Mouse (Mus musculus) MEL (cell line): Measurements from ENCODE around the gene Olfr933. TPM values are rescaled to one million over a fixed set of nuclear protein-coding genes. Genes with fewer than 3 reads are reported as not detected.

Experiments used
- DNase-seq: peaks from one replicate; pipeline ENCODE4 v3.0.0; 2011; ENCODE audit warnings: low read depth, low spot score
- H3K27ac ChIP-seq: 2 replicates; pipeline ENCODE4 v1.5.1; 2012; ENCODE audit warnings: low read depth, mild to moderate bottlenecking, control low read depth, low read length, moderate library complexity; ENCODE audit not compliant: control insufficient read depth
- H3K27me3 ChIP-seq, 2 experiments: fragments of 150-350 bp in 1 of 2; sonication (generic) in 1 of 2; 2 replicates each; pipeline ENCODE4 v1.6.1; 2012; ENCODE audit warnings: low read length in 2 of 2, mild to moderate bottlenecking in 2 of 2, improper control_type of control experiment in 1 of 2, moderate library complexity in 1 of 2; ENCODE audit not compliant: insufficient read depth in 2 of 2, control insufficient read depth in 1 of 2
- H3K36me3 ChIP-seq, 2 experiments: 2 replicates each; pipeline ENCODE4 v1.6.1; 2012 to 2014; ENCODE audit warnings: low read length in 2 of 2, improper control_type of control experiment in 1 of 2, inconsistent platforms in 1 of 2, mild to moderate bottlenecking in 1 of 2; ENCODE audit not compliant: insufficient read depth in 2 of 2, control insufficient read depth in 1 of 2
- H3K4me1 ChIP-seq, 2 experiments: fragments of 150-350 bp in 1 of 2; sonication (generic) in 1 of 2; 2 replicates each; pipeline ENCODE4 v1.6.1; 2012; ENCODE audit warnings: low read length in 2 of 2, improper control_type of control experiment in 1 of 2, mild to moderate bottlenecking in 1 of 2; ENCODE audit not compliant: insufficient read depth in 2 of 2, control insufficient read depth in 1 of 2
- H3K4me3 ChIP-seq, 2 experiments: fragments of 150-350 bp in 1 of 2; sonication (generic) in 1 of 2; 2 replicates each; pipeline ENCODE4 v1.5.1; 2012; ENCODE audit warnings: low read depth in 2 of 2, low read length in 2 of 2, mild to moderate bottlenecking in 2 of 2, moderate library complexity in 2 of 2, control low read depth in 1 of 2, improper control_type of control experiment in 1 of 2; ENCODE audit not compliant: control insufficient read depth in 1 of 2, insufficient read depth in 1 of 2
- H3K79me2 ChIP-seq: 2 replicates; pipeline ENCODE4 v1.6.1; 2012; ENCODE audit warnings: mild to moderate bottlenecking, low read length, moderate library complexity; ENCODE audit not compliant: control insufficient read depth, poor library complexity, insufficient read depth
- H3K9ac ChIP-seq: 2 replicates; pipeline ENCODE4 v1.6.1; 2012; ENCODE audit warnings: low read depth, mild to moderate bottlenecking, control low read depth, low read length, moderate library complexity; ENCODE audit not compliant: control insufficient read depth, poor library complexity, severe bottlenecking
- H3K9me3 ChIP-seq: fragments of 150-350 bp; sonication (generic); replicated peaks from 2 replicates; pipeline ENCODE4 v1.6.1; 2012; ENCODE audit warnings: mild to moderate bottlenecking, low read length, improper control_type of control experiment, moderate library complexity; ENCODE audit not compliant: insufficient read depth
- CHD2 ChIP-seq: IDR thresholded peaks from 2 replicates; pipeline ENCODE4 v1.6.1; 2011; ENCODE audit warnings: low read length, improper control_type of control experiment
- CTCF ChIP-seq, 3 experiments: IDR thresholded peaks in 2 of 3; conservative IDR thresholded peaks in 1 of 3; 2 replicates each; pipeline ENCODE4 v1.5.1; 2011 to 2012; ENCODE audit warnings: low read length in 3 of 3, low read depth in 2 of 3, mild to moderate bottlenecking in 2 of 3, improper control_type of control experiment in 1 of 3, inconsistent platforms in 1 of 3, mixed read lengths in 1 of 3, moderate library complexity in 1 of 3; ENCODE audit not compliant: control insufficient read depth in 1 of 3, insufficient read depth in 1 of 3, poor library complexity in 1 of 3, severe bottlenecking in 1 of 3
- ETS1 ChIP-seq: IDR thresholded peaks from 2 replicates; pipeline ENCODE4 v1.6.1; 2012; ENCODE audit warnings: low read depth, mild to moderate bottlenecking, inconsistent platforms, low read length, improper control_type of control experiment, moderate library complexity
- GATA1 ChIP-seq: IDR thresholded peaks from 2 replicates; pipeline ENCODE4 v1.6.1; 2011; ENCODE audit warnings: low read depth, low read length, improper control_type of control experiment
- HCFC1 ChIP-seq: IDR thresholded peaks from 2 replicates; pipeline ENCODE4 v1.6.1; 2012; ENCODE audit warnings: low read depth, mild to moderate bottlenecking, inconsistent platforms, low read length, improper control_type of control experiment, moderate library complexity
- JUND ChIP-seq: IDR thresholded peaks from 2 replicates; pipeline ENCODE4 v1.6.1; 2011; ENCODE audit warnings: low read depth, mild to moderate bottlenecking, improper control_type of control experiment, low read length
- KAT2A ChIP-seq: conservative IDR thresholded peaks from 2 replicates; pipeline ENCODE4 v1.6.1; 2012; ENCODE audit warnings: low read depth, low read length, improper control_type of control experiment, inconsistent platforms
- MAFK ChIP-seq: IDR thresholded peaks from 2 replicates; pipeline ENCODE4 v1.6.1; 2011; ENCODE audit warnings: low read depth, mild to moderate bottlenecking, low read length, improper control_type of control experiment, borderline replicate concordance
- MAX ChIP-seq: IDR thresholded peaks from 2 replicates; pipeline ENCODE4 v1.6.1; 2011; ENCODE audit warnings: low read length, improper control_type of control experiment
- MXI1 ChIP-seq: IDR thresholded peaks from 2 replicates; pipeline ENCODE4 v1.6.1; 2011; ENCODE audit warnings: mild to moderate bottlenecking, low read depth, low read length, improper control_type of control experiment
- NELFE ChIP-seq: IDR thresholded peaks from 2 replicates; pipeline ENCODE4 v1.6.1; 2011; ENCODE audit warnings: low read depth, low read length, improper control_type of control experiment
- NRF1 ChIP-seq: IDR thresholded peaks from 2 replicates; pipeline ENCODE4 v1.6.1; 2014; ENCODE audit warnings: low read depth, mild to moderate bottlenecking, inconsistent platforms, low read length, improper control_type of control experiment, moderate library complexity; ENCODE audit not compliant: poor library complexity, insufficient read depth, severe bottlenecking
- POLR2AphosphoS5 ChIP-seq: IDR thresholded peaks from 2 replicates; pipeline ENCODE4 v1.6.1; 2012; ENCODE audit warnings: low read depth, borderline replicate concordance, mild to moderate bottlenecking, inconsistent platforms, low read length, moderate library complexity, mixed read lengths
- SIN3A ChIP-seq: IDR thresholded peaks from 2 replicates; pipeline ENCODE4 v1.6.1; 2012; ENCODE audit warnings: low read length, improper control_type of control experiment, inconsistent platforms
- SMC3 ChIP-seq: IDR thresholded peaks from 2 replicates; pipeline ENCODE4 v1.6.1; 2011; ENCODE audit warnings: low read depth, low read length, improper control_type of control experiment
- TAL1 ChIP-seq: IDR thresholded peaks from 2 replicates; pipeline ENCODE4 v1.6.1; 2012; ENCODE audit warnings: mild to moderate bottlenecking, inconsistent platforms, low read length, moderate library complexity, mixed read lengths
- TBP ChIP-seq: IDR thresholded peaks from 2 replicates; pipeline ENCODE4 v1.8.0; 2011; ENCODE audit warnings: low read depth, low read length, improper control_type of control experiment
- TCF12 ChIP-seq: IDR thresholded peaks from 2 replicates; pipeline ENCODE4 v1.6.1; 2014; ENCODE audit warnings: low read depth, mild to moderate bottlenecking, inconsistent platforms, low read length, improper control_type of control experiment, moderate library complexity
- ZC3H11A ChIP-seq: IDR thresholded peaks from 2 replicates; pipeline ENCODE4 v1.6.1; 2012; ENCODE audit warnings: low read depth, mild to moderate bottlenecking, inconsistent platforms, low read length, improper control_type of control experiment
- ZKSCAN1 ChIP-seq: IDR thresholded peaks from 2 replicates; pipeline ENCODE4 v1.6.1; 2012; ENCODE audit warnings: low read depth, mild to moderate bottlenecking, inconsistent platforms, low read length, improper control_type of control experiment, moderate library complexity
- ZNF384 ChIP-seq: IDR thresholded peaks from 2 replicates; pipeline ENCODE4 v1.6.1; 2012; ENCODE audit warnings: low read depth, mild to moderate bottlenecking, inconsistent platforms, low read length, improper control_type of control experiment
- polyA plus RNA-seq, 2 experiments: library from polyadenylated mRNA; stranded (reverse) in 1 of 2; unstranded in 1 of 2; fragments of >175 nt in 1 of 2; fragments of >200 nt in 1 of 2; gene quantifications; 2 replicates each; pipeline versions ENCODE4 v1.2.1 to v1.2.4; 2012; ENCODE audit warnings: low replicate concordance in 2 of 2, low read depth in 1 of 2; ENCODE audit not compliant: insufficient read length in 2 of 2, insufficient read depth in 1 of 2, missing spikeins in 1 of 2
- total RNA-seq: library from RNA; depleted of rRNA; stranded (reverse); fragments of 300-350 nt; gene quantifications from 2 replicates; pipeline ENCODE4 v1.2.3, GENCODE M21; 2012; rRNA removed

Olfr933 gene
- total RNA-seq (not detected in 2 replicates), polyA plus RNA-seq (not detected)

GRCm38 (mm10) chr9:38972013-38972412, at the start of gene Olfr933:
TSS of gene Olfr933 (plus strand) at chr9:38972313.
- no peaks in the 10 kb centered on the region for H3K9me3 ChIP-seq
- no peak within 1 kb of the TSS for H3K9ac ChIP-seq
- no peak for DNase-seq
- TF ChIP-seq SMC3 = no peak
- TF ChIP-seq NRF1 = no peak
- TF ChIP-seq MAFK = no peak
- no peak for TF ChIP-seq ZC3H11A
- no peak for TF ChIP-seq POLR2AphosphoS5
- TF ChIP-seq ETS1 = no peak
- TF ChIP-seq MXI1 = no peak
- no peak for TF ChIP-seq ZNF384
- TF ChIP-seq GATA1 = no peak
- no peak for TF ChIP-seq TBP
- TF ChIP-seq ZKSCAN1 = no peak
- no peak for TF ChIP-seq NELFE
- TF ChIP-seq HCFC1 = no peak
- no peaks in the 10 kb centered on the region for H3K27me3 ChIP-seq
- no peaks in the 10 kb centered on the region for H3K79me2 ChIP-seq
- no peak within 1 kb of the TSS for H3K4me3 ChIP-seq
- no peak within 1 kb of the TSS for H3K27ac ChIP-seq
- H3K36me3 ChIP-seq = no peaks in the 10 kb centered on the region
- H3K4me1 ChIP-seq = no peaks in the 10 kb centered on the region

DNA sequence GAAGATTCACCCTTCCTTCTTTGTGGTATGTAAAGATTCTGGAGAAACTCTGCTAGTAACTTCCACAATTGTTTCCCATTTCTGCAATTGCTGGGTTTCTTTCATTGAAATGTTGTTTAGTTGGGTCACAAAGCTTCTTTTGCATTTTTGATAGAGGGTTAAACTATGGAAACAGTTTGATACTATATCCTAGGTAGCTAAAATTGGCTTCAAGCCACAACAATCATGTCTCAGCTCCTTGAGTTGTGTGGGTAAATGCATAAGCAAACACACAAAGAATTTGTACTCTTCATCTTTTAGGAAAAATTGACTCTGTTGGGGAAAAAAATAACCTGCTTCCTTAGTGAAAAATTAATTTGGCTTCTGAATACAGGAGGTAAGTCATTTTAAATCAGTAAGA, 42.6 kb upstream of the Olfr933 start, which contains the start of gene Olfr930:
TSS of gene Olfr930 (plus strand) at position 301 of the 400 bp plus-strand sequence.
- Histone ChIP-seq H3K27me3 (no peaks in the 10 kb centered on the region), H3K9me3 (no peaks in the 10 kb centered on the region), H3K79me2 (no peaks in the 10 kb centered on the region)
- DNase-seq = no peak
- TF ChIP-seq JUND (no peak), SIN3A (no peak), TAL1 (no peak), MAX (no peak), KAT2A (no peak), TCF12 (no peak), CTCF (IDR thresholded peaks at IDR 0.05 in 2 of 3, conservative IDR thresholded peaks at IDR 0.05 in 1 of 3; ENCODE audit: control insufficient read depth in 1 of 3, insufficient read depth in 1 of 3, low read depth in 2 of 3, low read length in 3 of 3, poor library complexity in 1 of 3, severe bottlenecking in 1 of 3) (no peak), CHD2 (no peak)
- TF ChIP-seq, all 39 proteins: peak for 0
- no peak within 1 kb of the TSS for H3K27ac ChIP-seq
- H3K9ac ChIP-seq = no peak within 1 kb of the TSS
- no peaks in the 10 kb centered on the region for H3K4me1 ChIP-seq
- no peaks in the 10 kb centered on the region for H3K36me3 ChIP-seq
- no peak within 1 kb of the TSS for H3K4me3 ChIP-seq
